Mouse (Mus musculus): Measurements from ENCODE around the gene Adprh.
A peak's percentile ranks its signal among the peaks of the same experiment; 100 is the strongest.

Gene Adprh

GRCm38 (mm10) chr16:38443721-38444464, 8.6 kb downstream of the Adprh start:
- DNase-seq (ENCODE audit: extremely low read depth, insufficient read length, low spot score) = peak; percentile 40

GRCm38 (mm10) chr16:38442216-38442615, 10.3 kb downstream of the Adprh start:
- DNase-seq (ENCODE audit: extremely low read depth, insufficient read length, low spot score) = no peak

GRCm38 (mm10) chr16:38441611-38442010, 10.9 kb downstream of the Adprh start:
- no peak for DNase-seq (ENCODE audit: extremely low read depth, insufficient read length, low spot score)

GRCm38 (mm10) chr16:38440403-38440802, 12.1 kb downstream of the Adprh start:
- no peak for DNase-seq (ENCODE audit: extremely low read depth, insufficient read length, low spot score)

- no peak for DNase-seq (ENCODE audit: extremely low read depth, insufficient read length, low spot score)
Observed at GRCm38 (mm10) chr16:38439190-38439589, 13.3 kb downstream of the Adprh start.

GRCm38 (mm10) chr16:38434295-38434795, 18.2 kb downstream of the Adprh start:
- no peak for DNase-seq (ENCODE audit: extremely low read depth, insufficient read length, low spot score)

- no peak for DNase-seq (ENCODE audit: extremely low read depth, insufficient read length, low spot score)
Observed at GRCm38 (mm10) chr16:38433514-38433913, 19.0 kb downstream of the Adprh start.

GRCm38 (mm10) chr16:38432498-38433425, 19.7 kb downstream of the Adprh start, which contains the start of gene Pla1a:
TSS of gene Pla1a (minus strand) at chr16:38433145.
- DNase-seq (ENCODE audit: extremely low read depth, insufficient read length, low spot score) = peak; percentile 66

- DNase-seq (ENCODE audit: extremely low read depth, insufficient read length, low spot score) = no peak
Observed at GRCm38 (mm10) chr16:38431446-38432185, 20.9 kb downstream of the Adprh start.

- no peak for DNase-seq (ENCODE audit: extremely low read depth, insufficient read length, low spot score)
Observed at GRCm38 (mm10) chr16:38425799-38426198, 26.7 kb downstream of the Adprh start.

- no peak for DNase-seq (ENCODE audit: extremely low read depth, insufficient read length, low spot score)
Observed at GRCm38 (mm10) chr16:38425374-38425773, 27.1 kb downstream of the Adprh start.

- no peak for DNase-seq (ENCODE audit: extremely low read depth, insufficient read length, low spot score)
Observed at GRCm38 (mm10) chr16:38414953-38415352, 37.5 kb downstream of the Adprh start.

- no peak for DNase-seq (ENCODE audit: extremely low read depth, insufficient read length, low spot score)
Observed at GRCm38 (mm10) chr16:38408416-38408815, 44.1 kb downstream of the Adprh start.

- no peak for DNase-seq (ENCODE audit: extremely low read depth, insufficient read length, low spot score)
Observed at GRCm38 (mm10) chr16:38407584-38407983, 44.9 kb downstream of the Adprh start.

GRCm38 (mm10) chr16:38406708-38407107, 45.8 kb downstream of the Adprh start:
- no peak for DNase-seq (ENCODE audit: extremely low read depth, insufficient read length, low spot score)

- no peak for DNase-seq (ENCODE audit: extremely low read depth, insufficient read length, low spot score)
Observed at GRCm38 (mm10) chr16:38406293-38406692, 46.2 kb downstream of the Adprh start.

GRCm38 (mm10) chr16:38403639-38404038, 48.9 kb downstream of the Adprh start:
- DNase-seq (ENCODE audit: extremely low read depth, insufficient read length, low spot score) = no peak

- no peak for DNase-seq (ENCODE audit: extremely low read depth, insufficient read length, low spot score)
Observed at GRCm38 (mm10) chr16:38401468-38401867, 51.0 kb downstream of the Adprh start.

GRCm38 (mm10) chr16:38400311-38400960, 52.1 kb downstream of the Adprh start:
- DNase-seq (ENCODE audit: extremely low read depth, insufficient read length, low spot score) = no peak

GRCm38 (mm10) chr16:38399531-38400231, 52.8 kb downstream of the Adprh start:
- no peak for DNase-seq (ENCODE audit: extremely low read depth, insufficient read length, low spot score)
